Mouse (Mus musculus) forebrain, embryonic 13.5 days (tissue): ENCODE measurements around the gene Fgd6. TPM values are rescaled to one million over a fixed set of nuclear protein-coding genes. Genes with fewer than 3 reads are reported as not detected.
A peak's percentile ranks its signal among the peaks of the same experiment; 100 is the strongest.

Experiments
- ATAC-seq: fragments of 200-750 bp; cut with Nextera tagmentation; 2 replicates; pipeline ENCODE4 v1.8.0; 2017
- H3K27ac ChIP-seq: fragments of 300-500 bp; sonication (generic); 2 replicates; pipeline ENCODE4 v1.5.1; 2015; ENCODE audit warnings: inconsistent platforms, mild to moderate bottlenecking, moderate library complexity
- H3K27me3 ChIP-seq: fragments of 300-500 bp; sonication (generic); 2 replicates; pipeline ENCODE4 v1.6.1; 2015; ENCODE audit warnings: mild to moderate bottlenecking, inconsistent platforms
- H3K36me3 ChIP-seq: fragments of 300-500 bp; sonication (generic); 2 replicates; pipeline ENCODE4 v1.6.1; 2015; ENCODE audit warnings: mild to moderate bottlenecking, inconsistent platforms; ENCODE audit not compliant: poor library complexity, severe bottlenecking
- H3K4me1 ChIP-seq: fragments of 300-500 bp; sonication (generic); 2 replicates; pipeline ENCODE4 v1.6.1; 2015; ENCODE audit warnings: inconsistent platforms
- H3K4me2 ChIP-seq: fragments of 300-500 bp; sonication (generic); 2 replicates; pipeline ENCODE4 v1.6.1; 2015; ENCODE audit warnings: inconsistent platforms, mild to moderate bottlenecking, moderate library complexity
- H3K4me3 ChIP-seq: fragments of 300-500 bp; sonication (generic); 2 replicates; pipeline ENCODE4 v1.5.1; 2015; ENCODE audit warnings: mild to moderate bottlenecking, inconsistent platforms
- H3K9ac ChIP-seq: fragments of 300-500 bp; sonication (generic); 2 replicates; pipeline ENCODE4 v1.6.1; 2015; ENCODE audit warnings: mild to moderate bottlenecking, inconsistent platforms
- H3K9me3 ChIP-seq: fragments of 300-500 bp; sonication (generic); replicated peaks from 2 replicates; pipeline ENCODE4 v1.6.1; 2016; ENCODE audit warnings: inconsistent platforms
- whole genome bisulfite sequencing: fragments of 180-500 bp; shearing (Covaris S2); methylation state at CpG from one replicate; pipeline ENCODE4 v1.1.7; 2015; 5-methylcytosine and 5-hydroxymethylcytosine counted together
- polyA plus RNA-seq: library from polyadenylated mRNA; unstranded; fragments of >200 nt; fragmentation: Nextera tagmentation; extraction: Ambion mirVana; gene quantifications from 2 replicates; pipeline ENCODE4 v1.2.1, GENCODE M21; 2015

The Fgd6 gene
- polyA plus RNA-seq, 1 experiment from 2014 or later: 1.8 TPM

GRCm38 (mm10) chr10:94172137-94172536 lies 136.3 kb downstream of the Fgd6 start:
- Histone ChIP-seq H3K9ac (no peak overlapping the region; the same call in 1 of the 2 replicates), H3K4me1 (peaks cover 26% of the 10 kb centered on the region), H3K4me3 (no peak overlapping the region), H3K27ac (peak overlapping the region; percentile 36; the same call in 1 of the 2 replicates), H3K27me3 (no peaks in the 10 kb centered on the region), H3K9me3 (no peaks in the 10 kb centered on the region), H3K4me2 (peak overlapping the region; percentile 22), H3K36me3 (peaks cover 63% of the 10 kb centered on the region)
- ATAC-seq: no peak
- WGBS: 41% methylated on average over 11 of the region's 11 CpGs

GRCm38 (mm10) chr10:94172706-94173105 lies 136.9 kb downstream of the Fgd6 start:
- H3K27ac ChIP-seq: 0 out of 2 replicates have a peak overlapping the region, but pooled peaks have one; percentile 36

GRCm38 (mm10) chr10:94174652-94175051 lies 138.9 kb downstream of the Fgd6 start:
- peaks cover 42% of the 10 kb centered on the region for H3K36me3 ChIP-seq
- WGBS: 87% methylated on average over 7 of the region's 7 CpGs
- no peak overlapping the region for H3K4me2 ChIP-seq
- H3K4me3 ChIP-seq: no peak overlapping the region
- ATAC-seq: no peak
- peaks cover 24% of the 10 kb centered on the region for H3K4me1 ChIP-seq
- no peak overlapping the region for H3K9ac ChIP-seq
- H3K27ac ChIP-seq: no peak overlapping the region
- H3K27me3 ChIP-seq: no peaks in the 10 kb centered on the region
- no peaks in the 10 kb centered on the region for H3K9me3 ChIP-seq

More at GRCm38 (mm10) chr10:94172706-94173105, 136.9 kb downstream of the Fgd6 start:
- ATAC-seq: no peak
- 13% methylated on average over 6 of the region's 6 CpGs for WGBS
- H3K9ac ChIP-seq: no peak overlapping the region
- H3K4me2 ChIP-seq: peak overlapping the region; percentile 22; the same call in 1 of the 2 replicates
- no peaks in the 10 kb centered on the region for H3K27me3 ChIP-seq
- peaks cover 24% of the 10 kb centered on the region for H3K4me1 ChIP-seq
- no peak overlapping the region for H3K4me3 ChIP-seq
- peaks cover 58% of the 10 kb centered on the region for H3K36me3 ChIP-seq
- no peaks in the 10 kb centered on the region for H3K9me3 ChIP-seq

- Histone ChIP-seq H3K4me2 (no peak overlapping the region), H3K27ac (no peak overlapping the region), H3K4me1 (no peaks in the 10 kb centered on the region; the same call in 1 of the 2 replicates), H3K9me3 (no peaks in the 10 kb centered on the region), H3K27me3 (no peaks in the 10 kb centered on the region), H3K36me3 (peaks cover 46% of the 10 kb centered on the region), H3K4me3 (no peak overlapping the region), H3K9ac (no peak overlapping the region)
- WGBS: 23% methylated on average over 4 of the region's 4 CpGs
- no peak for ATAC-seq
Observed at GRCm38 (mm10) chr10:94183199-94183598, 147.4 kb downstream of the Fgd6 start.

Other genes starting within 250 kb of the Fgd6 start
- gene Usp44, start 204.4 kb upstream of the Fgd6 start, polyA plus RNA-seq: 3.0 and 4.1 TPM in 2 replicates
- 194 and 212 TPM in 2 replicates for gene Metap2, start 138.9 kb upstream of the Fgd6 start, polyA plus RNA-seq
- gene Vezt, start 184 bp upstream of the Fgd6 start, polyA plus RNA-seq: 50.8 and 55.4 TPM in 2 replicates
- 7.8 and 8.6 TPM in 2 replicates for gene Nr2c1, start 112.0 kb downstream of the Fgd6 start, polyA plus RNA-seq
- gene Ndufa12, start 162.7 kb downstream of the Fgd6 start, polyA plus RNA-seq: 376 and 416 TPM in 2 replicates